Mouse (Mus musculus) CD4-positive, CD25-positive, alpha-beta regulatory T cell, adult 2 months (primary cell): ENCODE data around the gene Ier5.

Experiments
- DNase-seq: peaks from one replicate; pipeline ENCODE4 v3.0.0-alpha.2; 2012; ENCODE audit warnings: low read depth, low spot score

The Ier5 gene

GRCm38 (mm10) chr1:155098486-155099279 lies 753 bp downstream of the Ier5 start:
- DNase-seq, result peak; percentile 80

GRCm38 (mm10) chr1:155097931-155098485 lies 1.4 kb downstream of the Ier5 start:
- DNase-seq, result peak; percentile 89

GRCm38 (mm10) chr1:155097354-155097753 lies 2.1 kb downstream of the Ier5 start:
- DNase-seq, result peak; percentile 58

GRCm38 (mm10) chr1:155096620-155097261 lies 2.7 kb downstream of the Ier5 start:
- DNase-seq, result peak; percentile 61

GRCm38 (mm10) chr1:155093971-155094707 lies 5.3 kb downstream of the Ier5 start:
- no peak for DNase-seq

GRCm38 (mm10) chr1:155093145-155093791 lies 6.2 kb downstream of the Ier5 start:
- no peak for DNase-seq

- no peak for DNase-seq
These were observed 7.3 kb downstream of the Ier5 start for GRCm38 (mm10) chr1:155091842-155092800.

- DNase-seq, result peak; percentile 57
These were observed 8.0 kb downstream of the Ier5 start for GRCm38 (mm10) chr1:155091374-155091841.

- DNase-seq, result no peak
These were observed 8.7 kb downstream of the Ier5 start for GRCm38 (mm10) chr1:155090736-155091135.

GRCm38 (mm10) chr1:155090327-155090726 lies 9.1 kb downstream of the Ier5 start:
- no peak for DNase-seq

GRCm38 (mm10) chr1:155088847-155089603 lies 10.4 kb downstream of the Ier5 start:
- DNase-seq, result peak; percentile 58

- no peak for DNase-seq
These were observed 11.4 kb downstream of the Ier5 start for GRCm38 (mm10) chr1:155088046-155088445.

- DNase-seq, result peak; percentile 68
These were observed 12.5 kb downstream of the Ier5 start for GRCm38 (mm10) chr1:155086893-155087292.

GRCm38 (mm10) chr1:155086416-155086815 lies 13.0 kb downstream of the Ier5 start:
- no peak for DNase-seq

- DNase-seq, result no peak
These were observed 14.6 kb downstream of the Ier5 start for GRCm38 (mm10) chr1:155084839-155085238.

GRCm38 (mm10) chr1:155083271-155084265 lies 15.9 kb downstream of the Ier5 start:
- peak; percentile 94 for DNase-seq

- DNase-seq, result peak; percentile 65
These were observed 16.5 kb downstream of the Ier5 start for GRCm38 (mm10) chr1:155082965-155083268.
